Mouse (Mus musculus): ENCODE measurements at regions not wholly inside any gene's neighbourhood (a gene's known extent, or its start where the extent isn't known, plus 50 kb on each side); places are given as distances from the start of the nearest gene placed in this dataset.

DNA sequence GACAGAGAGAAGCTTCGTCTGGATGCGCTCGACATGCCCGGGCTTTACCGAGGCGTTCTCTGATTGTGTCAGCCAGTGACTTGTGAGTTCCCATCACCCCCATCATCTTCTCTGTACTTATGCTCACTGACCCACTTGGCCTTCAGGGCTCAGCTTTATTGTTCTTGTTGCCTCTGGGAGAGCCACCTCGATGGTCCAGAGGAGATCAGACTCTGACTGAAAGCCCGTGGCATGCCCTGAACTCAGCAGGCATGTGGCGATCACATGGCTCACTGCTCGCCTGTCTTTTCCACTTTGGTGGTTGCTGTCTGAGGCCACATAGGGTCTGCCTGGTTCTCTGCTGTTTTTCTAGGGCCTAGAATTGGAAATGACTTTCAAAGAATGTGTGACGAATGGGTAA lies 128.8 kb upstream of the Eif4g2 start:
- no peak for TF ChIP-seq CTCF (conservative IDR thresholded peaks at IDR 0.05; ENCODE audit: low read length)
- no peak for TF ChIP-seq NANOG (IDR thresholded peaks at IDR 0.05; ENCODE audit: borderline replicate concordance, low read length)

Measured in E14TG2a.4 (cell line).